Mouse (Mus musculus) neural tube, embryonic 14.5 days (tissue): ENCODE data around the gene Akt1s1. TPM values are rescaled to one million over a fixed set of nuclear protein-coding genes. Genes with fewer than 3 reads are reported as not detected.

ENCODE experiments used
- ATAC-seq: fragments of 200-750 bp; cut with Nextera tagmentation; 2 replicates; pipeline ENCODE4 v1.8.0; 2017; ENCODE audit warnings: low read depth, mild to moderate bottlenecking, moderate TSS enrichment, moderate library complexity
- H3K27ac ChIP-seq: fragments of 300-500 bp; sonication (generic); 2 replicates; pipeline ENCODE4 v1.5.1; 2014; ENCODE audit warnings: low read depth, mild to moderate bottlenecking, control low read depth, low read length, moderate library complexity, mixed read lengths
- H3K27me3 ChIP-seq: fragments of 300-500 bp; sonication (generic); 2 replicates; pipeline ENCODE4 v1.6.1; 2014; ENCODE audit warnings: low read length; ENCODE audit not compliant: control insufficient read depth, insufficient read depth
- H3K36me3 ChIP-seq: fragments of 300-500 bp; sonication (generic); 2 replicates; pipeline ENCODE4 v1.6.1; 2014; ENCODE audit warnings: low read length, mixed read lengths; ENCODE audit not compliant: control insufficient read depth, insufficient read depth
- H3K4me1 ChIP-seq: fragments of 300-500 bp; sonication (generic); 2 replicates; pipeline ENCODE4 v1.6.1; 2014; ENCODE audit warnings: low read length; ENCODE audit not compliant: control insufficient read depth, insufficient read depth
- H3K4me2 ChIP-seq: fragments of 300-500 bp; sonication (generic); 2 replicates; pipeline ENCODE4 v1.6.1; 2014; ENCODE audit warnings: mild to moderate bottlenecking, low read depth, low read length, control low read depth
- H3K4me3 ChIP-seq: fragments of 300-500 bp; sonication (generic); 2 replicates; pipeline ENCODE4 v1.5.1; 2014; ENCODE audit warnings: low read depth, low read length, control low read depth, mixed read lengths
- H3K9ac ChIP-seq: fragments of 300-500 bp; sonication (generic); replicated peaks from 2 replicates; pipeline ENCODE4 v1.6.1; 2014; ENCODE audit warnings: low read depth, mild to moderate bottlenecking, control low read depth, low read length, mixed read lengths
- H3K9me3 ChIP-seq: fragments of 300-500 bp; sonication (generic); 2 replicates; pipeline ENCODE4 v1.6.1; 2016; ENCODE audit warnings: low read length; ENCODE audit not compliant: control insufficient read depth
- WGBS: fragments of 180-500 bp; shearing (Covaris S2); extraction: QIAGEN DNeasy Blood & Tissue Kit; methylation state at CpG from one replicate; pipeline ENCODE4 v1.1.7; 2014; 5-methylcytosine and 5-hydroxymethylcytosine counted together
- polyA plus RNA-seq: library from polyadenylated mRNA; unstranded; fragments of >200 nt; fragmentation: Nextera tagmentation; extraction: Ambion mirVana; gene quantifications from 2 replicates; pipeline ENCODE4 v1.2.1, GENCODE M21; 2014

Akt1s1 gene
- polyA plus RNA-seq, 1 experiment from 2014 or later = 36.4 TPM

DNA sequence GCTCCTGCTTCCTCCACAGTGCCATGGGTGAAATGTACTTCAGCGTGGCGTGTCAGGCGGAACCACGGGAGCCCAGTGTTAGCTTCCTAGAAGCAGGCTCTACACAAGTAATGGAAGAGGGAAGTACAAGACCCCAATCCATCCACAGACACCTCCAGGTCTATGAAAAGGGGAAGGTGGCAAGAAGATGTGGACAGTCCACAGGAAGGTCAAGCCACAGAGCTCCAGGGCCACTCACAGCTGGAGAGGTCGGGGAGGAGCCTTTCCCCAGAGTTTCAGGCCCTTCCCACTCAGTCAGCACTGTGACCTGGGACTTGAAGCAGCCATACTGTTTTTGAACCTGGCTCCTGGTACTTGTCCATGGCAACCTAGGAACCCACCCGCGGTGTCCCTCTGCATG is 38.2 kb downstream of the Akt1s1 start:
- no peak for ATAC-seq
- Histone ChIP-seq H3K9me3 (no peaks in the 10 kb centered on the region), H3K27me3 (no peaks in the 10 kb centered on the region), H3K4me2 (no peak overlapping the region), H3K27ac (no peak overlapping the region), H3K4me3 (no peak overlapping the region), H3K4me1 (peaks cover 16% of the 10 kb centered on the region; the same call in 1 of the 2 replicates), H3K36me3 (peaks cover 40% of the 10 kb centered on the region), H3K9ac (no peak overlapping the region)
- 91% methylated on average over 7 of the region's 7 CpGs for WGBS

DNA sequence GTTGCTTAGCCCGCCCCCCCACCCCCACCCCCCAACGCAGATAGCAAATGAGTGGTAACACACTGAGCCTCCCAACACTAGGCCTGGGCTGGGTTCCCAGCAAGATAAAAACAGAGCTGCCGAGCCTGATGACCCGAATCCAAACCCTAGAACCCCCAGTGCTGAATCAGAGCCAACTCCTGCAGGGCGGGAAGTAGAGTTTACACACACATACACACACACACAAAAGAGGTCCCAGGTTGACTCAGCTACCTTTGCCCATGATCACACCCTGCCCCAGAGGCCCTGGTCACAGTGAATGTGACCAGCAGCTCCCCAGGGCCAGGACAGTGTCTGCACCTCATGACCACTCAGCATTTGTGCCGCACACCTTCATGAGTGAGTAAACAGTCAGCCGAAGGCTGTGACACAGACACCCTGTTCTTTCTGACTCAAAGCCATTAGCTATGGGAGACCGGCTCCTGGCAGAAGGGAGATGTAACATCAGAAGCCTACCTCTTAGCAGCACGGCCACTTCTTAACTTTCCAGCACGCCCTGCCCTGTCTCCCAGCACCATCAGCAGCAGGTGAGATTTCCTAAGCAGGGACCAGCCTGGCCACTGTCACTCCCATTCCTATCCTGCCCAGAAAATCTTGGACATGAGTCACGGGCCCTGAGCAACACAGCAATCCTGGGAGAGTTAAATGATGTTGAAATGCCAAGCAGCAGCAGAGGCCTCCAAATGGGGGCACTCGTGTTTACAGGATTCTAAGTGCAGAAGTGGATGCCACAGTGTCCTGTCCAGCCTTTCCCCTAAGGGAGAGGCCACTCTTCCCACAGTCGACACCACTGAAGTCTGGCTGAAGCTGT is 39.7 kb downstream of the Akt1s1 start:
- H3K4me3 ChIP-seq = no peak overlapping the region
- no peak for ATAC-seq
- peaks cover 27% of the 10 kb centered on the region for H3K36me3 ChIP-seq
- H3K4me2 ChIP-seq = no peak overlapping the region
- no peaks in the 10 kb centered on the region for H3K9me3 ChIP-seq
- H3K27ac ChIP-seq = no peak overlapping the region
- H3K9ac ChIP-seq = no peak overlapping the region
- peaks cover 22% of the 10 kb centered on the region; the same call in 1 of the 2 replicates for H3K4me1 ChIP-seq
- WGBS = 88% methylated on average over 13 of the region's 13 CpGs
- no peaks in the 10 kb centered on the region for H3K27me3 ChIP-seq

DNA sequence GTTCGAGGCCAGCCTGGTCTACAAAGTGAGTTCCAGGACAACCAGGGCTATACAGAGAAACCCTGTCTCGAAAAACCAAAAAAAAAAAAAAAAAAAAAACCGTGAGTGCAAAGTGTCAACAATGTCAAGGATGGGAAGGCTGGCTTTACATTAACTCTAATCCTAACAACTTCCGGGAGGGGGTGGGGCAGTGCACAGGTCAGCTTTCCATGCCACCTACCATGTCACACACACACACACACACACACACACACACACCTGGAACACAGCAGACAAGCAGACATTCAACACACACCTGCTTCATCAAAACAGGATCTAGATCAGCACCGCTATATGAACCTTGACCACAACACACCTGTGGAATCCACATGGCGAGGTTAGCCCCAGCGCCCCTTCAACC is 41.4 kb downstream of the Akt1s1 start:
- H3K27ac ChIP-seq = no peak overlapping the region
- H3K36me3 ChIP-seq = peaks cover 15% of the 10 kb centered on the region; the same call in 1 of the 2 replicates
- H3K4me2 ChIP-seq = peak overlapping the region; percentile 83; the same call in 1 of the 2 replicates
- H3K4me3 ChIP-seq = peak overlapping the region; percentile 79
- peaks cover 28% of the 10 kb centered on the region; the same call in 1 of the 2 replicates for H3K4me1 ChIP-seq
- ATAC-seq = no peak
- no peaks in the 10 kb centered on the region for H3K9me3 ChIP-seq
- no peaks in the 10 kb centered on the region for H3K27me3 ChIP-seq
- 95% methylated on average over 6 of the region's 7 CpGs for WGBS
- no peak overlapping the region for H3K9ac ChIP-seq

DNA sequence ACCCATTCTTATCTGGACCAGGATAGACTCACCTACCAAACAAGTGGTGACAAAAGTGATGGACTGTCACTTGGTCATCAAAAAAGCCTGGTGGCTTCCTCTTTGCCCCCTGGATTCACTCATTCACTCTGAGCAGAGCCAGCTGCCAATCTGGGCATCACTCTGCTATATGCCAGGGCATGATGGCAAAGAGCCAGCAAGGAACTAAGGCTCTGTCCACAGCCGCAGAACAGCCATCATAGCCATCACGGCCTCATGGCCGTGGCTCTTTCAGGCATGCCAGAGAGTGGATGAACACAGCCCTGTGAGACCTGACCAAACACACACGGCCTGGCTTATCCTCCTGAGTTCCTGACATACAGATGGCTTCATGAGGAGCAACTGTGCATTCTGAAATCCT is 41.9 kb downstream of the Akt1s1 start:
- Histone ChIP-seq H3K9ac (peak overlapping the region; percentile 1; the same call in 1 of the 2 replicates), H3K4me1 (peaks cover 29% of the 10 kb centered on the region; the same call in 1 of the 2 replicates), H3K27me3 (no peaks in the 10 kb centered on the region), H3K4me2 (peak overlapping the region; percentile 83), H3K4me3 (peak overlapping the region; percentile 79), H3K36me3 (peaks cover 11% of the 10 kb centered on the region; the same call in 1 of the 2 replicates), H3K27ac (no peak overlapping the region), H3K9me3 (no peaks in the 10 kb centered on the region)
- 54% methylated on average over 4 of the region's 4 CpGs for WGBS
- ATAC-seq = no peak

DNA sequence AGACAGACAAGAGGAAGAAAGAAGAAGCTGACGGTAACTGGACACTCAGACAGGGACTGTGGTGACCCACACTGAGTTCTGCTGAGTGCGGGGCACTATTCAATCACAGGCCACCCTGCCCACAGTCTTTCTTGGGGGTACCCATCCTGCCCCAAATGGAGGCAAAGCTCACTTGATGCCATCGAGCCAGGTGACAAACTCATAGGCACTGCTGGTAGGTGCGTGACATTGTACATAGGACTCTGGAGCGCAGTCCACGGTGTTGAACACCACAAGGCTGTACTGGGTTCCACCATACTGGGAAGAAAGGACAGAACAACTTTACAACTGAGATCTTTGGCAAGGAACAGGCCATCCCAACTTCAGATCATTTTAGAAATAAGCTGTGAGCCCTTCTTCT is 42.8 kb downstream of the Akt1s1 start:
- Histone ChIP-seq H3K9ac (peak overlapping the region; percentile 86), H3K36me3 (peaks cover 5% of the 10 kb centered on the region; the same call in 1 of the 2 replicates), H3K27me3 (no peaks in the 10 kb centered on the region), H3K4me1 (peaks cover 32% of the 10 kb centered on the region), H3K4me3 (peak overlapping the region; percentile 79), H3K27ac (peak overlapping the region; percentile 97), H3K9me3 (no peaks in the 10 kb centered on the region), H3K4me2 (peak overlapping the region; percentile 83)
- 17% methylated on average over 6 of the region's 6 CpGs for WGBS
- no peak for ATAC-seq

DNA sequence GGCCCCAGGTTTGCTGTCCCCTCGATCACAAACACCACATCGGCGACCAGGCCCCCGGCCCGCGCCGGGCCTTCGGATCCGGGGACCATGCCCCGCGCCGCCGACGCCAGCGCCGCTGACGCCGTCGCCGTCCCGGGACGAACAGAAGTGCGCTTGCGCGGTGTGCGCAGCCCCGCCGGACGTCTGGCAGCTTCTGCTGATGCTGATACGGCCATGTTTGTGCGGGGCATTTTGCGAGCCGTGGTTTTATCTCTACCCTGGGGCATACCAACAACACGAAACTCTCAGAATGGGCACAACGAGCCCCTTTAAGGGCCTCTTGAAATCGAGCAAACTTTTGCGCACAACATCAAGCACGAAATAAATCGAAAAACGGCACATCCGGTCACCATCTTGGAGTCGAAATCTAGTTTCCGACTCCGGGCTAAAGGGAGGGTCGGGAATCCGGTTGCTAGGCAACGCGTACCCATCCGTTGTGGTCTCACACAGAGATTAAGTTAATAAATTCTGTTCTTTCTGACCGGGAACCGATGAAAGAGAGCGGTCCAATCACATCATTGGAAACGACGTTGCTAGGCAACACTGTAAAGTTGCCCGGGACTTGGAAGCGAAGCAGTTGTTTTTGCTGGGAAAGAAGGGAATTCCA is 43.6 kb downstream of the Akt1s1 start, which contains the start of gene Med25:
Gene Med25, minus strand, starts transcription at position 437 of the 646 bp plus-strand sequence.
- ATAC-seq = peak; percentile 76
- H3K4me1 ChIP-seq = peaks cover 39% of the 10 kb centered on the region
- H3K27ac ChIP-seq = peak within 1 kb of the TSS; percentile 97
- no peaks in the 10 kb centered on the region for H3K27me3 ChIP-seq
- peak within 1 kb of the TSS; percentile 79 for H3K4me3 ChIP-seq
- H3K36me3 ChIP-seq = peaks cover 5% of the 10 kb centered on the region; the same call in 1 of the 2 replicates
- H3K9ac ChIP-seq = peak within 1 kb of the TSS; percentile 86
- H3K9me3 ChIP-seq = no peaks in the 10 kb centered on the region
- under 1% methylated on average over 56 of the region's 56 CpGs for WGBS
- peak within 1 kb of the TSS; percentile 83 for H3K4me2 ChIP-seq

DNA sequence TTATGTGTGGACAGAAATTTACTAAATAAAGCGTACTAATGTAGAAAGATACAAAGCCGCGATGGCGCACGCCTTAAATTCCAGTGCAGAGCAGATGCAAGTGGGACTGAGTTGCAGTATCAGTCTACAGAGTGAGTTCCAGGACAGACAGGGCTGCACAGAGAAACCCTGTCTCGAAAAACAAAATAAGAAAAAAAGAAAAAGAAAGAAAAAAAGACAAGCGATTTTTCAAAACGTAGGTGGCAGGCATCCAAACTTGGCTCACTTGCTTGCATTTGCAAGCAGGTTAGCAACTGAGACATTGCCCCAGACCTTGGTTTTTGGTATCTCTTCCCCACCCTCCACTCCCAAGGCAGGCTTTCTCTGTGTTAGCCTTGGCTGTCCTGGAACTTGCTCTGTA is 44.4 kb downstream of the Akt1s1 start:
- H3K27me3 ChIP-seq = no peaks in the 10 kb centered on the region
- peaks cover 41% of the 10 kb centered on the region for H3K4me1 ChIP-seq
- no peak for ATAC-seq
- peak overlapping the region; percentile 83 for H3K4me2 ChIP-seq
- H3K9me3 ChIP-seq = no peaks in the 10 kb centered on the region
- WGBS = 6% methylated on average over 8 of the region's 8 CpGs
- no peak overlapping the region for H3K9ac ChIP-seq
- H3K4me3 ChIP-seq = peak overlapping the region; percentile 79
- H3K36me3 ChIP-seq = peaks cover 5% of the 10 kb centered on the region; the same call in 1 of the 2 replicates
- H3K27ac ChIP-seq = peak overlapping the region; percentile 82

DNA sequence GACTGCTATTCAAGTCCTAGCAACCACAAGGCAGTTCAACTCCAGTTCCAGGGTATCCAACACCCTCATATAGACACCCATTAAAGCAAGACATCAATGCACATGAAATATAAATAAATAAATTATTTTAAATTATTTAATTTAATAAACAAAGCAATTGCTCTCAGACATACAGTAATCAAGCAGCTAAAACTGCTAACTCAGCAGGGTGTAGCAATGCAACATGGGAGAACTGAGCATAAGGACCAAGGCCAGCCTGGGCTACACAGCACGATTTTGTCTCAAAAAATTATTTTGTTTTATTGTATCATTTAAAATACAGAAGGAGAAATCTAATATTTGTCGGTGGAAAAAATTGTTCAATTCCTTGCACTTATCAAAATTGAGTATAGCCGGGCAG is 45.4 kb downstream of the Akt1s1 start:
- Histone ChIP-seq H3K27ac (peak overlapping the region; percentile 84; the same call in 1 of the 2 replicates), H3K27me3 (no peaks in the 10 kb centered on the region), H3K9ac (no peak overlapping the region), H3K4me1 (peaks cover 38% of the 10 kb centered on the region), H3K9me3 (no peaks in the 10 kb centered on the region), H3K4me2 (no peak overlapping the region), H3K36me3 (no peaks in the 10 kb centered on the region), H3K4me3 (no peak overlapping the region)
- WGBS = 93% methylated on average over 3 of the region's 3 CpGs
- no peak for ATAC-seq

DNA sequence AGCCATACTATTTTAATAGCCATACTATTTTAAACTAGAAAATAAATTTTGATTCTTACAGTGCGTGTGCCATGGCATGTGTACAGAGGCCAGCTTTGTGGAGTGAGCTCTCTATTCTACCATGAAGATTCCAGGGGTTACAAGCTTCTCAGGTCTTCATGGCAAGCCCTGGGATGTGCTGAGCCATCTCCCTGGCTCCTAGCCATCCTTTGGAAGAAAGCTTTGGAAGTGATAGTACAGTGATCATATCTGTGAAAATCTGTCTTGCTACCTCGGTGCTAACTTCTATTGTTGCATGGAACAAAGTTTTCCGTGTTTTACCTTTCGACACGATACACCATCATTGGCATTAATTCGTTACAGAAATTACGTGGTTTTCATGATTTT is 46.4 kb downstream of the Akt1s1 start:
- 23% methylated on average over 7 of the region's 7 CpGs for WGBS
- H3K4me1 ChIP-seq = peaks cover 38% of the 10 kb centered on the region
- ATAC-seq = no peak
- H3K9me3 ChIP-seq = no peaks in the 10 kb centered on the region
- peak overlapping the region; percentile 69 for H3K4me2 ChIP-seq
- no peaks in the 10 kb centered on the region for H3K27me3 ChIP-seq
- peaks cover 9% of the 10 kb centered on the region; the same call in 1 of the 2 replicates for H3K36me3 ChIP-seq
- no peak overlapping the region for H3K9ac ChIP-seq
- H3K27ac ChIP-seq = peak overlapping the region; percentile 84
- H3K4me3 ChIP-seq = peak overlapping the region; percentile 42
